Mouse (Mus musculus): ENCODE measurements around the gene Ptpn3.
"Not testable (repeated sequence)": the region's sequence is repeated elsewhere in the genome, so short reads cannot be mapped to it uniquely, and the experiment has no call there.

Gene Ptpn3

GRCm38 (mm10) chr4:57299308-57299700 lies 2.3 kb downstream of the Ptpn3 start:
- peak; percentile 33 for DNase-seq (ENCODE audit: low spot score)

DNA sequence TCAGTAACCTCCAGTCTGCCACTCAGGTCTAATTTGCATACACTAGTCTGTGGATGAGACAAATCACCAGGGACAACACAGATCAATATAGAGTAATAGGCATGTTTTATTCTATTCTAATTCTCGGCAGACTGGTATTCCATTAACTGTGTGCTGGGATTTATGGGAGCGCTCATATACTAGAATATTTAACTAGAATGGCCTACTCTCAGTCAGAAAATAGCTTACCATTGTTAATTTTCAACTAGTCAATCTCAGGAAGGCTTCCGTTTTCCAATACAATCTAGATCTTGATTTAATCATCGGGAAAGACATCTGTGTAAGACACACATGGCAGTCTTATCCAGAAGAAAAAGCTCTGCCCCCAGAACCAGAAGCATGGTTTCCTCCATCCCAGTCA lies 3.5 kb downstream of the Ptpn3 start:
- no peak for DNase-seq (ENCODE audit: low spot score)

DNA sequence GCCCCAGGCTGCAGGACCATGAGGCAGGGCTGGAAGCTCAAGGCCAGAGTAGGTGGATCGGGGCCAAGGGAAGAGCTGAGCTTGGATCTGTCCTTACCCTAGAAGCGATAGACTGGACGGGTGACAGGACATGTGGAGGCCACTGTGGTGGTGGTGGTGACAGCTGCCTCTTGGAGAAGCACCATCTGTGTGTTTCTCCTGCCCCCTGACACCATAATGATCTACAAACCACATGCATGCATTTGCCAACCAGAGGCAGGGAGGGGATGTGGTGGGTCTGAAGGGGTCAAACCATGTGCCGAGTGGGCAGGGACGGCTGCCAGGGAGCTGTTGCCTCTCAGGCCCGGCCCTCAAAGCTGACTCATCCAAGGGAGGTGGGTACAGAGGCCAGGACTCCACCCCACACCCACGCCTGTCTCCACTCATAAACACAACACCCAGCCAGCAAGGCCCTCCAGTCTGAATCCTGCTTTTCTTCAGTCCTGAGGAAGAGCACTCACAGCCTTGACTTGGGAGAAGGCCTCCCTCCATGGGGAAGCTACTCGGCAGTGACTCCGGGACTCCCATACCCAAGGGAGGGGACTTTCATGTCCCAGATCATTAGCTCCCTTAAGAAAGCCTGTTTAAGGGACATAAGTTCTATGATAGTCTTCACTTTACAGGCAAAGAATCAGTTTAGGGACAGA lies 6.5 kb downstream of the Ptpn3 start:
- DNase-seq (ENCODE audit: low spot score): peak; percentile 63

DNA sequence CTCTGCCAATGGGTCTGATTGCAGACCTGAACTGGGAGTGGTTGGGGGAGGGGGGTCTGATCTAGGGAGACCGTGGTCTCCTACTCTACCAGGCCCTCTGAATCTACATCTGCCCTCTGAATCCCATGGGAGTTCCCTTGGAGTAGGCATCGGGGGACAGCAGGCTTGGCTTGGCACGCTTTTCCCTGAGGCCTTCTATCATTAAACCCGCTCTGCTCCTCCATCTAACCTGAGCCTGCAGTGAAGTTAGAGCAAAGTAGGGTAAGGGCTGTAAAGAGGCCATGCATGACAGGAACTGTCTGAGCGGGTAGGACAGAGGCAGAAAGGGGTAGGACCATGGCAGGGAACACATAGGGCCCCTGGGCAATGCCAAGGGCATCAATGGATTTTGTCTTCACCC lies 9.0 kb downstream of the Ptpn3 start:
- DNase-seq (ENCODE audit: low spot score): no peak

DNA sequence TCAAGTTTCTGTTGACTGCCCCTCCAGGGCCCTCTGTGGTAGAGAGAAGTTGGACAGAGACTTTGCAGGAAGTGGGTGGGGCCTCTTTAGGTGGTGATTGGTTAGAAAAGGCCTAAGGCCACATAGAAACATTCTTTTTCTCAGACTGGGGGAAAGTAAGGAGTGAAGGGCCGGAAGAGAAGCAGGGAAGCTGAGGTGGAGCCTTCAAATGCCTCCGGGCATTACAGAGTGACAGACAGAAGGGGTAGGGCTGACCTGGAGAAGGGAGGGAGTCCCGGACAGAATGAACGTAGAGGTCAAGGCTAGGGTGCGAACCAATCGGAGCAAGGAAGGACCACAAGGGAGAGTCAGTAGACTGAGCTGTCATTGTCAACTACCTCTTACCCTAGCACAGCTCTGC lies 11.6 kb downstream of the Ptpn3 start:
- no peak for DNase-seq (ENCODE audit: low spot score)

DNA sequence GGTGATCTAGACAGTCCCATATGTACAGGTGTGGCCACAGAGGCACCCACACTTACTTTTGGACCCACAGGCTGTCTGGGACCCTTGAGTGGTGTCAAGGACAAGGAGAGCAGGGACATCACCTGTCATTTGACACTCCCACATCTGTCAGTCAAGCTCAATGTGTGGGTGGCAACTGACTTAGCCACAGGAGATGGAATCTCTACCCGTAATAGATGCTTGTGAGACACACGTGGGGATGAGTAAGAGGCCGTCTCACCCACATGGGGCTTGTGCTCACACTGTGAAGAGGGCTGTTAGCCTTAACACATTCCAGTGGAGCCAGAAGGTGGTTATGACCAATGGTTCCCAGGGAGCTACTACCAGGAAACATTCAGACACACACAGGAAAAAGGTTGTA lies 13.8 kb downstream of the Ptpn3 start:
- no peak for DNase-seq (ENCODE audit: low spot score)

DNA sequence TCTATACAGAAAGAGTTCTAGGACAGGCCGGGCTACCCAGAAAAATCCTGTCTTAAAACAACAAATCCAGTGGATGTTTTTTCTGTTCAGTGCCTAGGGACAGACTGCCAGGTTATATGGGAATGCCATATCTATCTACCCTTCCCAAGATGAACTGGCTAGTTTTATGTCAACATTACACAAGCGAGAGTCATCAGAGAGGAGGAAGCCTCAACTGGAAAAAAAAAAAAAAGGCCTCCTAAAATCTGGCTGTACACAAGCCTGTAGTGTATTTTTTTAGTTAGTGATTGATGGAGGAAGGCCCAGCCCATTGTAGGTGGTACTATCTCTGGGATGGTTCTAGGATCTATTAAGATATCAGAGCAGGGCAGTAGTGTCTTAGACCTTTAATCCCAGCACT lies 16.4 kb downstream of the Ptpn3 start:
- no peak for DNase-seq (ENCODE audit: low spot score)

DNA sequence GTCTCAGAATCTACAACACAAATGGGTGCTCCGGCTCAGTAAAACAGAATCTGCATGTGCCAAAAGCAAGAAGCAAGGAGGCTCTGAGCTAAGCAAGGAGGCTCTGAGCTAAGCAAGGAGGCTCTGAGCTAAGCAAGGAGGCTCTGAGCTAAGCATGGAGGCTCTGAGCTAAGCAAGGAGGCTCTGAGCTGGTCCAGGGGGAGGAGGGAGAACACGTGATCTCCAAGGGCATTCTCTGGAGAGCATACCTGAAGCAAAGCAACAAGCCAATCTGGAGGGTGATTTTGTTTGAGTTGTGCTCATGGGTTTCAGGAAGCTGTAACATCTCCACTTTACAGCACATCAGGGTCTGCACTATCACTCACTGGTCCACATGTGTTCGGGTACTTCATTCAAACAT lies 18.4 kb downstream of the Ptpn3 start:
- no peak for DNase-seq (ENCODE audit: low spot score)

DNA sequence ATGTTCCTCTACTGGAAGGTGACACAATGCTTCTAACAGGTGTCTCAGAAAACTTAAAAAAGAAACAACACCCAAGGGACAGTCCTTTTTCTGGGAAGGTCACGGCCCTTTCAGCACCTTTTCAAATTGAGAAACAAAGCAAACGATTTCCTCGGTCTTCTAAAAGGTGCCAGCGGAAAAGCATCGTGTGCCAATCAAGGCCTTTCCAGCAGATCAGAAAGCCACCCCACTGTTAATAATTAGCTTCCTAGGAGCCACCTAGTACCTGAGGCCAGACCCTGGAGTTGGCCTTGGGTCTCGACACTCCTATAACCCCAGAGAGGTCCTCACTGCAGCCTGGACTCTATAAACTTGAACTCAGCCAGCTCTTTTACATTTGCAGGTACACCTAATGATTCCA lies 19.0 kb downstream of the Ptpn3 start:
- DNase-seq (ENCODE audit: low spot score): no peak

DNA sequence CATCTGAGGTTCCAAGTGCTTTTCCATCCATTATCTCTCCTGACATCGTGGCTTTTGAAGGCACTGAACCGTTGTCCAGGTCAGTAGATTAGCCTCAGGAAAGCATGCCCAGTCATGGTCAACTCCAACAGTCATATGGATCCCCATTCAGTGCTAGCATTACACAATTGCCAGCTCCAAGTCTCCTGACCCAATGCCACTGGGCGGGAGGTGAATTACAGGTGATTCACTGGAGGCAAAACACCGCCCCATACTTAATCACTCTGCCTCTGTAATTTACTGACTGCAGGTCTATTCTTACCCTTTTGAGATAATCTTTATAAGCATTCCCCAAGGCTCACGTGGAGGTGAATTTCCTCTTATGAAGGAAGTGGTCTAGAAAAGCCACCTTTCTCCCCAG lies 19.5 kb downstream of the Ptpn3 start:
- DNase-seq (ENCODE audit: low spot score): no peak

GRCm38 (mm10) chr4:57280888-57281287 lies 20.7 kb downstream of the Ptpn3 start:
- no peak for DNase-seq (ENCODE audit: low spot score)

- no peak for DNase-seq (ENCODE audit: low spot score)
These were observed 22.4 kb downstream of the Ptpn3 start for GRCm38 (mm10) chr4:57279229-57279628.

- no peak for DNase-seq (ENCODE audit: low spot score)
These were observed 22.8 kb downstream of the Ptpn3 start for GRCm38 (mm10) chr4:57278812-57279211.

DNA sequence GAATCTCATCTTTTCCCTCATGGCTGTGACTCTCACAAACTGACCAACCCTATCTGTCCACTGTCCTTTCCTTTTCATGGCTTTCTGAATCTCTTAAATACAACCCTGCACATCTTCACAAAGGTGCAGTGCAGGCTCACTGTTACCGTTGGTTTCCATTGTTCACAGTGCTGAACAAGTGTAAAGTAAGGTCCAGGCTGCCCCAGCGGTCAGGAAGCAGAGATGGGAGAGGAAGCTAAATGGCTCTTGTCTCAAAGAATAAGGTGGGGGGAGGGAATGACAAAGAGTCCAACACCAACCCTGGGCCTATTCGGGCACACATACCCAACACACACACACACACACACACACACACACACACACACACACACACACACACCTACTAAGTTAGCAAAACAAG lies 24.0 kb downstream of the Ptpn3 start:
- no peak for DNase-seq (ENCODE audit: low spot score)

- DNase-seq (ENCODE audit: low spot score): peak; percentile 73
These were observed 26.4 kb downstream of the Ptpn3 start for GRCm38 (mm10) chr4:57275116-57275743.

GRCm38 (mm10) chr4:57273532-57274502 lies 27.8 kb downstream of the Ptpn3 start:
- DNase-seq (ENCODE audit: low spot score): no peak

DNA sequence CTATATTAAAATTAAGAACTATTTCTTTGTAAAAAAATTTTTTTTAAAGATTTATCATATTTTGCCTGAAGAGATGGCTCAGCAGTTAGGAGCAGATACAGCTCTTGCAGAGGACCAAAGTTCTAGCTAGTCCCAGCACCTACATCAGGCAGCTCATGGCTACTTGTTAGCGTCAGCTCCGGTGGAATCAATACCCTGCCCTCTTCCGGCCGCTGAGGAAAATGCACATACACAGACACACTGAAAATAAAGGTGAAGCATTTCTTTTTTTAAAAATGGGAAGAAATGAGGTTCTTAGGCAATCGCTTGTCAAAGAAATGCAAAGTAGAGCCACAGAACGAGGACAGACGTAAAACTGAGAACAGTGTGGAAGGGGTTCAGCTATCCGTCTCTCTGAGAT lies 30.6 kb downstream of the Ptpn3 start:
- no peak for DNase-seq (ENCODE audit: low spot score)

DNA sequence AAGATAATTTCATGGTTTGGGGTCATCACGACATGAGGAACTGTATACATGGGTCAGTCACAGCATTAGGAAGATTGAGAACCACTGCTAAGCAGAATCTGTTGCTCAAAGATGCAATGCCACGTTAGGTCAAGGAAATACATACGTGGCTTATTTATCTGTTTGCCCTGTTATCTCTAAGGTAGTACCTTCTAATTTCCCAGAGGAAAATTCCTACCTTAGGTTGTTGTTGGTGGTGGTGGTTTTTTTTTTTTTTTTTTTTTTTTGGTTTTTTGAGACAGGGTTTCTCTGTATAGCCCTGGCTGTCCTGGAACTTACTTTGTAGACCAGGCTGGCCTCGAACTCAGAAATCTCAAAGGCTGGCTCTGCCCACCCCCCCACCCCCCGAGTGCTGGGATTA lies 31.1 kb downstream of the Ptpn3 start:
- DNase-seq (ENCODE audit: low spot score): not testable (repeated sequence)

GRCm38 (mm10) chr4:57269344-57269743 lies 32.3 kb downstream of the Ptpn3 start:
- DNase-seq (ENCODE audit: low spot score): no peak

- DNase-seq (ENCODE audit: low spot score): no peak
These were observed 33.3 kb downstream of the Ptpn3 start for GRCm38 (mm10) chr4:57268330-57268729.

GRCm38 (mm10) chr4:57266389-57266788 lies 35.2 kb downstream of the Ptpn3 start:
- no peak for DNase-seq (ENCODE audit: low spot score)

- DNase-seq (ENCODE audit: low spot score): no peak
These were observed 37.9 kb downstream of the Ptpn3 start for GRCm38 (mm10) chr4:57263695-57264094.
